Mouse (Mus musculus) hindbrain, embryonic 11.5 days (tissue): ENCODE data around the gene Syce3. TPM values are rescaled to one million over a fixed set of nuclear protein-coding genes. Genes with fewer than 3 reads are reported as not detected.
A peak's percentile ranks its signal among the peaks of the same experiment; 100 is the strongest.

Experiments used
- ATAC-seq: fragments of 200-750 bp; cut with Nextera tagmentation; 2 replicates; pipeline ENCODE4 v1.8.0; 2017; ENCODE audit warnings: mild to moderate bottlenecking, moderate TSS enrichment, moderate library complexity; ENCODE audit not compliant: low FRiP score
- DNase-seq: peaks from one replicate; pipeline ENCODE4 v3.0.0-alpha.2; 2015; ENCODE audit warnings: low spot score
- H3K27ac ChIP-seq: fragments of 300-500 bp; sonication (generic); 2 replicates; pipeline ENCODE4 v1.5.1; 2014; ENCODE audit warnings: mild to moderate bottlenecking, low read depth, low read length
- H3K27me3 ChIP-seq: fragments of 300-500 bp; sonication (generic); 2 replicates; pipeline ENCODE4 v1.6.1; 2014; ENCODE audit warnings: mild to moderate bottlenecking, low read length, moderate library complexity, mixed read lengths; ENCODE audit not compliant: control insufficient read depth, insufficient read depth
- H3K36me3 ChIP-seq: fragments of 300-500 bp; sonication (generic); 2 replicates; pipeline ENCODE4 v1.6.1; 2014; ENCODE audit warnings: mild to moderate bottlenecking, low read length, moderate library complexity, mixed read lengths; ENCODE audit not compliant: control insufficient read depth, insufficient read depth
- H3K4me1 ChIP-seq: fragments of 300-500 bp; sonication (generic); replicated peaks from 2 replicates; pipeline ENCODE4 v1.6.1; 2014; ENCODE audit warnings: low read length, mixed read lengths; ENCODE audit not compliant: control insufficient read depth, insufficient read depth
- H3K4me2 ChIP-seq: fragments of 300-500 bp; sonication (generic); replicated peaks from 2 replicates; pipeline ENCODE4 v1.6.1; 2014; ENCODE audit warnings: mild to moderate bottlenecking, low read depth, low read length
- H3K4me3 ChIP-seq: fragments of 300-500 bp; sonication (generic); 2 replicates; pipeline ENCODE4 v1.5.1; 2014; ENCODE audit warnings: low read depth, low read length
- H3K9ac ChIP-seq: fragments of 300-500 bp; sonication (generic); 2 replicates; pipeline ENCODE4 v1.6.1; 2014; ENCODE audit warnings: low read depth, low read length
- H3K9me3 ChIP-seq: fragments of 300-500 bp; sonication (generic); 2 replicates; pipeline ENCODE4 v1.6.1; 2016; ENCODE audit warnings: low read length; ENCODE audit not compliant: control insufficient read depth
- WGBS: fragments of 180-500 bp; shearing (Covaris S2); extraction: QIAGEN DNeasy Blood & Tissue Kit; methylation state at CpG from one replicate; pipeline ENCODE4 v1.1.7; 2014; 5-methylcytosine and 5-hydroxymethylcytosine counted together
- polyA plus RNA-seq: library from polyadenylated mRNA; unstranded; fragments of >200 nt; fragmentation: Nextera tagmentation; extraction: Ambion mirVana; gene quantifications from 2 replicates; pipeline ENCODE4 v1.2.1, GENCODE M21; 2014

Gene Syce3
- polyA plus RNA-seq, 1 experiment from 2014 or later, result not detected

DNA sequence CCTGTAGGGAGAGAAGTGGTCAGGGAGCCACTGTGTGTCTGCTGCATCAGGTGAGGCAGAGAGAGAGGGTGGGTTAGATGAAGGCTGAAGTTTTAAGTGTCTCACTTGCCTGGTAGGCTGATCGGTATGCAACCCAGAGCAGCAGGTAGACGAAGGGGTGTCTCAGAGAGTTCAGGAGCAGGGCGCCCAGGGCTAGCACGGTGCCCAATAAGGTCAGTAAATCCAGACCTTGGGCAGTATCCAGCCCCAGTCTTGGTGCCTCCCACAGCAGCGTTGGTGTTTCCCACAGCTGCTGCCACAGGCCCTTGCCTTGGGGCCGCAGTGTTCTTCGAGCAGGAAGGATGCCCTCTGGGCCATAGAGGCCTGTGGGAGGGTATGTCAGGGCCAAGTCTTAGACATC, 55.8 kb downstream of the Syce3 start:
- no peak overlapping the region for H3K27ac ChIP-seq
- WGBS, result 81% methylated on average over 7 of the region's 7 CpGs
- no peaks in the 10 kb centered on the region for H3K27me3 ChIP-seq
- DNase-seq (no peak), ATAC-seq (peak; percentile 2; the same call in 1 of the 2 replicates)
- peak overlapping the region; percentile 88 for H3K9ac ChIP-seq
- peaks cover 18% of the 10 kb centered on the region for H3K36me3 ChIP-seq
- H3K4me1 ChIP-seq, result peaks cover 7% of the 10 kb centered on the region; the same call in 1 of the 2 replicates
- peak overlapping the region; percentile 54 for H3K4me3 ChIP-seq
- no peaks in the 10 kb centered on the region for H3K9me3 ChIP-seq
- H3K4me2 ChIP-seq, result peak overlapping the region; percentile 68

- Histone ChIP-seq H3K27ac (no peak overlapping the region), H3K36me3 (peaks cover 18% of the 10 kb centered on the region), H3K27me3 (no peaks in the 10 kb centered on the region), H3K9me3 (no peaks in the 10 kb centered on the region), H3K4me1 (peaks cover 7% of the 10 kb centered on the region; the same call in 1 of the 2 replicates), H3K4me2 (no peak overlapping the region), H3K9ac (no peak overlapping the region), H3K4me3 (no peak overlapping the region)
- no peak for ATAC-seq
- DNase-seq, result no peak
- 95% methylated on average over 16 of the region's 16 CpGs for WGBS
Measured at GRCm38 (mm10) chr15:89353837-89354236, 56.5 kb downstream of the Syce3 start.

- H3K4me3 ChIP-seq, result no peak overlapping the region
- no peaks in the 10 kb centered on the region for H3K9me3 ChIP-seq
- no peak overlapping the region for H3K4me2 ChIP-seq
- no peak overlapping the region for H3K9ac ChIP-seq
- H3K27me3 ChIP-seq, result no peaks in the 10 kb centered on the region
- peaks cover 7% of the 10 kb centered on the region; the same call in 1 of the 2 replicates for H3K4me1 ChIP-seq
- H3K36me3 ChIP-seq, result peaks cover 18% of the 10 kb centered on the region
- ATAC-seq, result no peak
- DNase-seq, result no peak
- no peak overlapping the region for H3K27ac ChIP-seq
- WGBS, result 96% methylated on average over 12 of the region's 12 CpGs
Measured at GRCm38 (mm10) chr15:89352795-89353194, 57.5 kb downstream of the Syce3 start.

DNA sequence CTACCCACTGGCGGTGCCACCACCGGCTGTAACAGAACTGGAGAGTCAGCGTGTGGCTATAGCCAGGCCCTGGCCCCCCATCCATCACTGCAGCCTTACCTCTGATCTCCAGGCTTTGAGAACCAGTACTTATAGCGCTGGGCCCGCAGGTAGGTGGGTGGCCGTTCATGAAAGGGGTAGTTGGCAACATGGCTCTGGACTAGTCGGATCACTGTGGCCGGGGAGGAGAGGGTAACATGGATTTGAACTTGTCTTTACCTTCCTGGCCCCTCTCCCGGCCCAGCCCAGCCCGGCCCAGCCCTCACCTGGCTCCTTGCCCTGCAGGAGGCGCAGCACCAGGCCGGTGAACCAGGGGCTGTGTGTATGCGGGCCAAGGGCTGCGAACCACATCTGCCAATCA, 58.2 kb downstream of the Syce3 start:
- H3K9ac ChIP-seq, result no peak overlapping the region
- H3K4me1 ChIP-seq, result peaks cover 5% of the 10 kb centered on the region; the same call in 1 of the 2 replicates
- H3K4me2 ChIP-seq, result no peak overlapping the region
- 98% methylated on average over 14 of the region's 14 CpGs for WGBS
- H3K9me3 ChIP-seq, result no peaks in the 10 kb centered on the region
- H3K27me3 ChIP-seq, result no peaks in the 10 kb centered on the region
- no peak for DNase-seq
- no peak overlapping the region for H3K4me3 ChIP-seq
- H3K36me3 ChIP-seq, result peaks cover 18% of the 10 kb centered on the region
- no peak for ATAC-seq
- no peak overlapping the region for H3K27ac ChIP-seq

GRCm38 (mm10) chr15:89351302-89351701, 59.0 kb downstream of the Syce3 start:
- Histone ChIP-seq H3K27me3 (no peaks in the 10 kb centered on the region), H3K27ac (no peak overlapping the region), H3K9me3 (no peaks in the 10 kb centered on the region), H3K9ac (no peak overlapping the region), H3K4me2 (no peak overlapping the region), H3K36me3 (peaks cover 18% of the 10 kb centered on the region), H3K4me3 (no peak overlapping the region), H3K4me1 (peaks cover 5% of the 10 kb centered on the region; the same call in 1 of the 2 replicates)
- WGBS, result 92% methylated on average over 15 of the region's 15 CpGs
- DNase-seq (no peak), ATAC-seq (no peak)

GRCm38 (mm10) chr15:89350447-89350846, 59.9 kb downstream of the Syce3 start:
- Histone ChIP-seq H3K9ac (no peak overlapping the region), H3K27me3 (no peaks in the 10 kb centered on the region), H3K4me1 (peaks cover 5% of the 10 kb centered on the region; the same call in 1 of the 2 replicates), H3K4me2 (no peak overlapping the region), H3K4me3 (no peak overlapping the region), H3K36me3 (peaks cover 18% of the 10 kb centered on the region), H3K27ac (no peak overlapping the region), H3K9me3 (no peaks in the 10 kb centered on the region)
- DNase-seq (no peak), ATAC-seq (no peak)
- 88% methylated on average over 5 of the region's 5 CpGs for WGBS

DNA sequence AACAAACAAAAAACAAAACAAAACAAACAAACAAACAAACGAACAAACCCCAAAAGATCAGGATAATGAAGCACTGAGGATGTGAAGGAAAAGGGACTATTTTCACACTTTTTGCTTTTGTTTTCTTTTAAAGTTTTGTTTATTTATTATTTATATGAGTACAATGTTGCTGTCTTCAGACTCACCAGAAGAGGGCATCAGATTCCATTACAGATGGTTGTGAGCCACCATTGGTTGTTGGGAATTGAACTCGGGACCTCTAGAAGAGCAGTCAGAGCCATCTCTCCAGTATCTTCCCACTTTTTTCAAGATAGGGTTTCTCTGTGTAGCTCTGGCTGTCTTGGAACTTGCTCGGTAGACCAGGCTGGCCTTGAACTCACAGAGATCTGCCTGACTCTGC, 67.0 kb downstream of the Syce3 start:
- ATAC-seq (no peak), DNase-seq (no peak)
- no peak overlapping the region for H3K9ac ChIP-seq
- no peaks in the 10 kb centered on the region for H3K27me3 ChIP-seq
- no peak overlapping the region for H3K4me3 ChIP-seq
- WGBS, result 81% methylated on average over 3 of the region's 3 CpGs
- no peaks in the 10 kb centered on the region for H3K36me3 ChIP-seq
- no peaks in the 10 kb centered on the region for H3K4me1 ChIP-seq
- no peak overlapping the region for H3K4me2 ChIP-seq
- no peaks in the 10 kb centered on the region for H3K9me3 ChIP-seq
- no peak overlapping the region for H3K27ac ChIP-seq

GRCm38 (mm10) chr15:89341678-89342077, 68.6 kb downstream of the Syce3 start:
- no peak for ATAC-seq
- H3K4me3 ChIP-seq, result no peak overlapping the region

More at GRCm38 (mm10) chr15:89341678-89342077, 68.6 kb downstream of the Syce3 start:
- Histone ChIP-seq H3K27me3 (no peaks in the 10 kb centered on the region), H3K9me3 (no peaks in the 10 kb centered on the region), H3K27ac (no peak overlapping the region), H3K4me2 (no peak overlapping the region), H3K9ac (no peak overlapping the region), H3K36me3 (no peaks in the 10 kb centered on the region), H3K4me1 (no peaks in the 10 kb centered on the region)
- DNase-seq, result no peak
- 63% methylated on average over 1 of the region's 1 CpGs for WGBS
